ENCODE assay signal across 13 mouse cellular contexts in the genomic region with DNA sequence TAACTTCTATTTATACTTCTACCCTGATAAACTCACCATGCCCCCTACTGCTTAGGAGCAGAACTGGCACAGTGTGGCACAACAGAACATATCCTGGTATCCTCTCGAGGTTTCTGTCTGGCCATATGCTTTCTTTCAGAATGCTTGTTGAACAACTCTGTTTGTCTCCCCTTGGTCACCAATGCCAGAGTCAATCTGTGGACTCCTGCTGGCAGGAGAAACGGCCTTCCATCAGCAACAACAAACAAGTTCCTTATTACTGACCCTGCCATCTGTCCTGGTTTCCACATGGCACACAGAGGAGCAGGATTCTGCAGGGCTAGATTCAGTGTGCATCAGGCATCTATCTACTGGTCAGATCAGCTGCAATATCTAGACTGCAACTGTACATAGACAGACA.
DNase-seq lines count a peak whose midpoint lies in the region; ATAC-seq and TF ChIP-seq lines count a peak whose summit lies in the region.
"Had no signal": no experiment of that assay in that cellular context is flagged by ENCODE, and none has a peak within 500 bp of the region (broad histone marks: within the 10 kb centered on the region; RNA-seq: fewer than 3 reads in every experiment).

No protein-coding gene starts in this region.

- no peaks in the 10 kb centered on the region for H3K4me1 ChIP-seq in hindbrain, embryonic 14.5 days (replicated peaks; ENCODE audit: control insufficient read depth, insufficient read depth, low read length)
- no peaks in the 10 kb centered on the region for H3K4me1 ChIP-seq in hindbrain, embryonic 10.5 days (replicated peaks)
- H3K4me1 ChIP-seq: limb, embryonic 13.5 days; stomach, embryonic 15.5 days had no signal

- whole genome bisulfite sequencing in hindbrain, embryonic 14.5 days: 35% methylated on average over 2 of the region's 2 CpGs
- 50% methylated on average over 2 of the region's 2 CpGs for WGBS in hindbrain, embryonic 10.5 days

- ATAC-seq in hindbrain, embryonic 14.5 days (ENCODE audit: low FRiP score): peak; percentile 34; the same call in 1 of the 2 replicates
- ATAC-seq in Patski: no peak
- peak; percentile 97 for ATAC-seq in cerebellum, adult (ENCODE audit: insufficient number of reproducible peaks, low FRiP score, low TSS enrichment)
- no peak for ATAC-seq in megakaryocyte, adult 5-6 weeks (ENCODE audit: poor library complexity, severe bottlenecking)

- peak; percentile 50 for TF ChIP-seq CTCF in Patski (IDR thresholded peaks at IDR 0.05)

- no peaks in the 10 kb centered on the region for H3K27me3 ChIP-seq in hindbrain, embryonic 14.5 days (ENCODE audit: control insufficient read depth, insufficient read depth, low read length)
- no peaks in the 10 kb centered on the region for H3K27me3 ChIP-seq in hindbrain, embryonic 10.5 days (ENCODE audit: insufficient read depth, poor library complexity, severe bottlenecking)
- no peaks in the 10 kb centered on the region for H3K27me3 ChIP-seq in Patski
- H3K27me3 ChIP-seq: limb, embryonic 13.5 days; stomach, embryonic 15.5 days had no signal

- POLR2A ChIA-PET in Patski (lab: Charles Lee): interaction anchor here (0.9 kb wide), 1 partner anchor 15 kb away, joined by 4 read pairs; no protein-coding TSS in a partner anchor

- no peak overlapping the region for H3K4me2 ChIP-seq in hindbrain, embryonic 14.5 days (replicated peaks)
- H3K4me2 ChIP-seq: limb, embryonic 13.5 days; lung, embryonic 14.5 days; stomach, embryonic 15.5 days had no signal

- no peaks in the 10 kb centered on the region for H3K9me3 ChIP-seq in hindbrain, embryonic 14.5 days (ENCODE audit: control insufficient read depth, low read length)
- no peaks in the 10 kb centered on the region for H3K9me3 ChIP-seq in hindbrain, embryonic 10.5 days
- H3K9me3 ChIP-seq: limb, embryonic 13.5 days; stomach, embryonic 15.5 days had no signal

- in situ Hi-C loops in Patski (cut with MboI; ENCODE audit: low pct_unique_long_range_greater_than_20kb): no loop called here

- no peak overlapping the region for H3K9ac ChIP-seq in hindbrain, embryonic 14.5 days
- H3K9ac ChIP-seq: limb, embryonic 13.5 days; lung, embryonic 14.5 days; stomach, embryonic 15.5 days had no signal

- H3K27ac ChIP-seq in hindbrain, embryonic 14.5 days: no peak overlapping the region
- no peak overlapping the region for H3K27ac ChIP-seq in hindbrain, embryonic 10.5 days
- H3K27ac ChIP-seq: limb, embryonic 13.5 days; stomach, embryonic 15.5 days had no signal

- CTCF ChIA-PET in Patski (lab: Charles Lee): no interaction called here

- H3K36me3 ChIP-seq in hindbrain, embryonic 14.5 days (replicated peaks; ENCODE audit: control insufficient read depth, insufficient read depth): no peaks in the 10 kb centered on the region
- H3K36me3 ChIP-seq in hindbrain, embryonic 10.5 days: no peaks in the 10 kb centered on the region
- H3K36me3 ChIP-seq: limb, embryonic 13.5 days; stomach, embryonic 15.5 days had no signal

- DNase-seq in hindbrain, embryonic 14.5 days (ENCODE audit: low spot score): no peak
- DNase-seq in hindbrain, embryonic 10.5 days (ENCODE audit: low spot score): no peak
- DNase-seq in Patski (ENCODE audit: low read depth, low spot score): no peak
- DNase-seq in cerebellum, postnatal 36 days: peak; percentile 56 to 58
- DNase-seq in gastrocnemius, postnatal 10 days: no peak
- DNase-seq: heart, postnatal 36 days; kidney, adult 9 months; lung, embryonic 14.5 days; thymus, postnatal 36 days had no signal

- no peak overlapping the region for H3K4me3 ChIP-seq in hindbrain, embryonic 14.5 days (replicated peaks; ENCODE audit: low read length)
- no peak overlapping the region for H3K4me3 ChIP-seq in hindbrain, embryonic 10.5 days
- H3K4me3 ChIP-seq: limb, embryonic 13.5 days; stomach, embryonic 15.5 days had no signal

Comparison
In these comparisons a context has a peak if more than half of its experiments do, and no peak if none do; other contexts are left out.
1. ATAC-seq: peak in hindbrain, embryonic 14.5 days (single experiment) and cerebellum, adult (single experiment); none in Patski (single experiment) and megakaryocyte, adult 5-6 weeks (single experiment).
2. DNase-seq: peak in cerebellum, postnatal 36 days (2 of 2); none in hindbrain, embryonic 14.5 days (single experiment), hindbrain, embryonic 10.5 days (single experiment), Patski (single experiment) and gastrocnemius, postnatal 10 days (single experiment).